Comparison of ENCODE assay signal across 8 mouse cellular contexts in genomic region chr2:30928893-30929482, GRCm38 (mm10). TPM values are rescaled to one million over a fixed set of nuclear protein-coding genes. Genes with fewer than 3 reads are reported as not detected.
DNase-seq lines count a peak whose midpoint lies in the region; ATAC-seq and TF ChIP-seq lines count a peak whose summit lies in the region.

No protein-coding gene starts in this region.

- no peaks in the 10 kb centered on the region for H3K36me3 ChIP-seq in neural tube, embryonic 11.5 days (ENCODE audit: control insufficient read depth, insufficient read depth, low read length)
- no peaks in the 10 kb centered on the region for H3K36me3 ChIP-seq in limb, embryonic 14.5 days (ENCODE audit: control insufficient read depth, insufficient read depth, low read length)
- H3K36me3 ChIP-seq in midbrain, embryonic 14.5 days (ENCODE audit: control insufficient read depth, insufficient read depth, low read length), result no peaks in the 10 kb centered on the region

- no peak overlapping the region for H3K9ac ChIP-seq in neural tube, embryonic 11.5 days (ENCODE audit: low read length)
- H3K9ac ChIP-seq in limb, embryonic 14.5 days (ENCODE audit: low read depth, low read length, severe bottlenecking), result no peak overlapping the region
- H3K9ac ChIP-seq in midbrain, embryonic 14.5 days (replicated peaks; ENCODE audit: low read length), result no peak overlapping the region

- no peak for TF ChIP-seq POLR2A in limb, embryonic 14.5 days (IDR thresholded peaks at IDR 0.05; ENCODE audit: borderline replicate concordance, extremely low read depth, insufficient read depth, insufficient read length)

- H3K4me3 ChIP-seq in neural tube, embryonic 11.5 days (ENCODE audit: low read depth, low read length), result 0 out of 2 replicates have a peak overlapping the region, but pooled peaks have one; percentile 0
- H3K4me3 ChIP-seq in brown adipose tissue, adult 24 weeks (ENCODE audit: insufficient read depth, low read depth, low read length), result peak overlapping the region; percentile 35
- H3K4me3 ChIP-seq in limb, embryonic 14.5 days (replicated peaks; ENCODE audit: low read length), result peak overlapping the region; percentile 21; the same call in 1 of the 2 replicates
- peak overlapping the region; percentile 32; the same call in 1 of the 2 replicates for H3K4me3 ChIP-seq in midbrain, embryonic 14.5 days (replicated peaks; ENCODE audit: low read depth, low read length)

- WGBS in neural tube, embryonic 11.5 days, result 28% methylated on average over 12 of the region's 12 CpGs
- 29% methylated on average over 12 of the region's 12 CpGs for WGBS in limb, embryonic 14.5 days
- WGBS in midbrain, embryonic 14.5 days, result 28% methylated on average over 12 of the region's 12 CpGs

- no peaks in the 10 kb centered on the region for H3K9me3 ChIP-seq in neural tube, embryonic 11.5 days (ENCODE audit: control insufficient read depth, low read length)
- H3K9me3 ChIP-seq in limb, embryonic 14.5 days (ENCODE audit: control insufficient read depth, low read length), result no peaks in the 10 kb centered on the region
- H3K9me3 ChIP-seq in midbrain, embryonic 14.5 days (ENCODE audit: control insufficient read depth, low read length), result no peaks in the 10 kb centered on the region

- H3K27ac ChIP-seq in neural tube, embryonic 11.5 days (ENCODE audit: low read depth, low read length), result no peak overlapping the region
- H3K27ac ChIP-seq in brown adipose tissue, adult 24 weeks (replicated peaks; ENCODE audit: low read depth, low read length), result peak overlapping the region; percentile 8; the same call in 1 of the 2 replicates
- no peak overlapping the region for H3K27ac ChIP-seq in limb, embryonic 14.5 days (replicated peaks; ENCODE audit: low read depth, low read length)
- no peak overlapping the region for H3K27ac ChIP-seq in midbrain, embryonic 14.5 days (replicated peaks; ENCODE audit: low read depth, low read length)

- peak overlapping the region; percentile 36 for H3K4me2 ChIP-seq in neural tube, embryonic 11.5 days (ENCODE audit: low read depth)
- H3K4me2 ChIP-seq in limb, embryonic 14.5 days (replicated peaks; ENCODE audit: low read depth, low read length, severe bottlenecking), result peak overlapping the region; percentile 49
- H3K4me2 ChIP-seq in midbrain, embryonic 14.5 days (ENCODE audit: low read length), result peak overlapping the region; percentile 65

- ATAC-seq in neural tube, embryonic 11.5 days (ENCODE audit: insufficient read depth, low FRiP score, low TSS enrichment), result no peak
- 0 out of 2 replicates have a peak, but pooled peaks have one; percentile 15 for ATAC-seq in limb, embryonic 14.5 days (ENCODE audit: low FRiP score, low read depth)
- ATAC-seq in midbrain, embryonic 14.5 days (ENCODE audit: low FRiP score, low TSS enrichment), result no peak

- H3K4me1 ChIP-seq in neural tube, embryonic 11.5 days (ENCODE audit: control insufficient read depth, insufficient read depth, low read length), result no peaks in the 10 kb centered on the region
- peaks cover 20% of the 10 kb centered on the region for H3K4me1 ChIP-seq in brown adipose tissue, adult 24 weeks (ENCODE audit: control insufficient read depth, insufficient read depth, insufficient read length, low read length)
- peaks cover 11% of the 10 kb centered on the region for H3K4me1 ChIP-seq in limb, embryonic 14.5 days (ENCODE audit: control insufficient read depth, insufficient read depth, low read length)
- H3K4me1 ChIP-seq in midbrain, embryonic 14.5 days (ENCODE audit: control insufficient read depth, insufficient read depth, low read length), result peaks cover 10% of the 10 kb centered on the region; the same call in 1 of the 2 replicates

- no peaks in the 10 kb centered on the region for H3K27me3 ChIP-seq in neural tube, embryonic 11.5 days (ENCODE audit: control insufficient read depth, insufficient read depth, low read length)
- H3K27me3 ChIP-seq in limb, embryonic 14.5 days (ENCODE audit: control insufficient read depth, insufficient read depth, low read length), result no peaks in the 10 kb centered on the region
- H3K27me3 ChIP-seq in midbrain, embryonic 14.5 days (ENCODE audit: control insufficient read depth, insufficient read depth, low read length), result no peaks in the 10 kb centered on the region

- DNase-seq in neural tube, embryonic 11.5 days (ENCODE audit: low spot score), result no peak
- no peak for DNase-seq in neural tube, embryonic 10.5 days (ENCODE audit: extremely low spot score, low spot score)
- peak; percentile 68 to 73 for DNase-seq in heart, adult 9 months (ENCODE audit: low spot score in 2 of 2)
- peak; percentile 3 for DNase-seq in limb, embryonic 14.5 days (ENCODE audit: low spot score)
- DNase-seq in midbrain, embryonic 14.5 days, result no peak
- no peak for DNase-seq in frontal cortex, postnatal 36 days (ENCODE audit: low spot score in 2 of 2)
- no peak for DNase-seq in thymus, postnatal 10 days (ENCODE audit: low spot score in 2 of 2)

RNA-seq across cellular contexts. Expression of gene Ptges, which starts 0.7 kb away (rescaled TPM):
- polyA plus RNA-seq in neural tube, embryonic 11.5 days (2014; fragmentation: Nextera tagmentation; extraction: Ambion mirVana), result 2.6 and 4.3 TPM in 2 replicates
- 15.6 and 20.6 TPM in 2 replicates for polyA plus RNA-seq in brown adipose tissue, adult 24 weeks (2012; ENCODE audit: insufficient read depth, insufficient read length, missing spikeins)
- polyA plus RNA-seq in limb, embryonic 14.5 days (2012; rRNA removed), result 16.4 and 22.7 TPM in 2 replicates
- polyA plus RNA-seq in limb, embryonic 14.5 days (2014; fragmentation: Nextera tagmentation; extraction: Ambion mirVana), result 17.8 and 20.5 TPM in 2 replicates
- polyA plus RNA-seq in midbrain, embryonic 14.5 days (2014; fragmentation: Nextera tagmentation; extraction: Ambion mirVana), result 3.2 and 4.2 TPM in 2 replicates

RNA-seq across cellular contexts. Expression of gene Tor1b, which starts 23.8 kb away (rescaled TPM):
- 20.7 and 22.7 TPM in 2 replicates for polyA plus RNA-seq in neural tube, embryonic 11.5 days (2014; fragmentation: Nextera tagmentation; extraction: Ambion mirVana)
- polyA plus RNA-seq in brown adipose tissue, adult 24 weeks (2012; ENCODE audit: insufficient read depth, insufficient read length, missing spikeins), result 13.7 and 14.0 TPM in 2 replicates
- polyA plus RNA-seq in limb, embryonic 14.5 days (2012; rRNA removed), result 45.3 and 45.9 TPM in 2 replicates
- 39.6 and 40.7 TPM in 2 replicates for polyA plus RNA-seq in limb, embryonic 14.5 days (2014; fragmentation: Nextera tagmentation; extraction: Ambion mirVana)
- 19.3 and 19.4 TPM in 2 replicates for polyA plus RNA-seq in midbrain, embryonic 14.5 days (2014; fragmentation: Nextera tagmentation; extraction: Ambion mirVana)

RNA-seq across cellular contexts. Expression of gene Tor1a, which starts 38.7 kb away (rescaled TPM):
- polyA plus RNA-seq in neural tube, embryonic 11.5 days (2014; fragmentation: Nextera tagmentation; extraction: Ambion mirVana), result 71.0 and 81.8 TPM in 2 replicates
- polyA plus RNA-seq in brown adipose tissue, adult 24 weeks (2012; ENCODE audit: insufficient read depth, insufficient read length, missing spikeins), result 20.5 and 26.0 TPM in 2 replicates
- polyA plus RNA-seq in limb, embryonic 14.5 days (2012; rRNA removed), result 66.6 and 67.1 TPM in 2 replicates
- polyA plus RNA-seq in limb, embryonic 14.5 days (2014; fragmentation: Nextera tagmentation; extraction: Ambion mirVana), result 70.6 and 75.5 TPM in 2 replicates
- 81.2 and 89.5 TPM in 2 replicates for polyA plus RNA-seq in midbrain, embryonic 14.5 days (2014; fragmentation: Nextera tagmentation; extraction: Ambion mirVana)

RNA-seq across cellular contexts. Expression of gene BC005624, which starts 53.0 kb away (rescaled TPM):
- polyA plus RNA-seq in neural tube, embryonic 11.5 days (2014; fragmentation: Nextera tagmentation; extraction: Ambion mirVana), result 62.4 and 70.7 TPM in 2 replicates
- polyA plus RNA-seq in brown adipose tissue, adult 24 weeks (2012; ENCODE audit: insufficient read depth, insufficient read length, missing spikeins), result 19.9 and 27.2 TPM in 2 replicates
- 46.7 and 65.1 TPM in 2 replicates for polyA plus RNA-seq in limb, embryonic 14.5 days (2012; rRNA removed)
- 46.5 and 52.8 TPM in 2 replicates for polyA plus RNA-seq in limb, embryonic 14.5 days (2014; fragmentation: Nextera tagmentation; extraction: Ambion mirVana)
- polyA plus RNA-seq in midbrain, embryonic 14.5 days (2014; fragmentation: Nextera tagmentation; extraction: Ambion mirVana), result 68.2 and 78.7 TPM in 2 replicates

RNA-seq across cellular contexts. Expression of gene Usp20, which starts 53.1 kb away (rescaled TPM):
- 17.9 and 18.2 TPM in 2 replicates for polyA plus RNA-seq in neural tube, embryonic 11.5 days (2014; fragmentation: Nextera tagmentation; extraction: Ambion mirVana)
- 7.3 and 7.7 TPM in 2 replicates for polyA plus RNA-seq in brown adipose tissue, adult 24 weeks (2012; ENCODE audit: insufficient read depth, insufficient read length, missing spikeins)
- polyA plus RNA-seq in limb, embryonic 14.5 days (2012; rRNA removed), result 21.5 and 22.7 TPM in 2 replicates
- polyA plus RNA-seq in limb, embryonic 14.5 days (2014; fragmentation: Nextera tagmentation; extraction: Ambion mirVana), result 19.0 and 19.4 TPM in 2 replicates
- 28.5 and 35.8 TPM in 2 replicates for polyA plus RNA-seq in midbrain, embryonic 14.5 days (2014; fragmentation: Nextera tagmentation; extraction: Ambion mirVana)

Comparison
In these comparisons a context has a peak if more than half of its experiments do, and no peak if none do; other contexts are left out.
1. DNase-seq: peak in heart, adult 9 months (2 of 2) and limb, embryonic 14.5 days (single experiment); none in neural tube, embryonic 11.5 days (single experiment), neural tube, embryonic 10.5 days (single experiment), midbrain, embryonic 14.5 days (single experiment), frontal cortex, postnatal 36 days (0 of 2) and thymus, postnatal 10 days (0 of 2).
2. Peak in every context shown above with its lines, with median percentiles within 50 percentile points of each other: H3K4me2 ChIP-seq and H3K4me3 ChIP-seq.